Mouse (Mus musculus) adrenal gland, adult 2 months (tissue): ENCODE results near the gene Gm45753. TPM values are rescaled to one million over a fixed set of nuclear protein-coding genes. Genes with fewer than 3 reads are reported as not detected.

ENCODE experiments used
- polyA plus RNA-seq: library from polyadenylated mRNA; depleted of rRNA; stranded (reverse); fragments of >200 nt; gene quantifications from 2 replicates; pipeline ENCODE4 v1.2.3, GENCODE M21; 2012; rRNA removed
- total RNA-seq, 2 experiments: library from RNA; stranded (reverse); gene quantifications; 2 replicates each; pipeline ENCODE4 v1.2.3; 2021

Gm45753 gene
- total and polyA plus RNA-seq, 3 experiments, result 0.29 TPM; not detected in 2

Other genes with a start within 250 kb of the Gm45753 start
- not detected for gene Mtnr1a, start 239.3 kb downstream of the Gm45753 start, total RNA-seq
- gene Mtnr1a, start 239.3 kb downstream of the Gm45753 start, polyA plus RNA-seq, result not detected in 2 replicates
- gene F11, start 46.4 kb downstream of the Gm45753 start, total RNA-seq, result not detected
- gene F11, start 46.4 kb downstream of the Gm45753 start, polyA plus RNA-seq, result not detected in 2 replicates
- gene Klkb1, start 13.6 kb downstream of the Gm45753 start, total RNA-seq, result under 1 TPM in 1 of 2 experiments, not detected in 1; 0.14 TPM
- 0.04 TPM in 1 of 2 replicates, not detected in the other for gene Klkb1, start 13.6 kb downstream of the Gm45753 start, polyA plus RNA-seq
- gene Cyp4v3, start 24.8 kb upstream of the Gm45753 start, total RNA-seq, result 10 to 100 TPM; 21.2 to 26.3 TPM
- gene Cyp4v3, start 24.8 kb upstream of the Gm45753 start, polyA plus RNA-seq, result 3.3 and 4.0 TPM in 2 replicates
- gene Fam149a, start 73.8 kb upstream of the Gm45753 start, total RNA-seq, result 10 to 100 TPM in 1 of 2 experiments, 1 to 10 TPM in 1; 8.6 to 12.8 TPM
- 5.3 TPM in 2 replicates for gene Fam149a, start 73.8 kb upstream of the Gm45753 start, polyA plus RNA-seq
- gene Tlr3, start 102.6 kb upstream of the Gm45753 start, total RNA-seq, result 1 to 10 TPM; 5.9 to 6.9 TPM
- gene Tlr3, start 102.6 kb upstream of the Gm45753 start, polyA plus RNA-seq, result 6.2 and 8.9 TPM in 2 replicates
- 100 to 1,000 TPM; 131 to 138 TPM for gene Sorbs2, start 199.3 kb upstream of the Gm45753 start, total RNA-seq
- gene Sorbs2, start 199.3 kb upstream of the Gm45753 start, polyA plus RNA-seq, result 61.1 and 73.9 TPM in 2 replicates